Mouse (Mus musculus) urinary bladder, adult 2 months (tissue): ENCODE measurements at regions not wholly inside any gene's neighbourhood (a gene's known extent, or its start where the extent isn't known, plus 50 kb on each side); places are given as distances from the start of the nearest gene placed in this dataset.

Source experiments
- DNase-seq: peaks from one replicate; pipeline ENCODE4 v3.0.0; 2022; ENCODE audit warnings: low spot score

DNA sequence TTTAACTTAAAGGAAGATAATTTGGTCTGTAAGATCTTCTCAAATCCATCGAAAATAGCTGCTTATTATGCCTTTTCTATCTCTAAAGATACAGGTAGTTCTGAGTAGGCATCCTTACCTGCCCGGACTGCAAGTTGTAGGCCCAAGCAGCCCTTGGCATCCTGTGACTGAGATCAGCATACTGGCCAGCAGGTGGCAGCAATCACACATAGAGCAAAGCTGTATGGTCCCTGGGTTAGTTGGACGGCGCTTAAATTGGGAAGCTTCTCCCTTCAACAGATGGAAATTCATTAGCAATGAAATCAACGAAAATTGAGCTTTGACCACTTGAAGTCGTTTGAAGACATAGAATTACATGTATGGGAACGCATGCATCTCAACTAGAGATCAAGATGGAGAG, 61.0 kb downstream of the Ccng2 start:
- DNase-seq: peak; percentile 40

DNA sequence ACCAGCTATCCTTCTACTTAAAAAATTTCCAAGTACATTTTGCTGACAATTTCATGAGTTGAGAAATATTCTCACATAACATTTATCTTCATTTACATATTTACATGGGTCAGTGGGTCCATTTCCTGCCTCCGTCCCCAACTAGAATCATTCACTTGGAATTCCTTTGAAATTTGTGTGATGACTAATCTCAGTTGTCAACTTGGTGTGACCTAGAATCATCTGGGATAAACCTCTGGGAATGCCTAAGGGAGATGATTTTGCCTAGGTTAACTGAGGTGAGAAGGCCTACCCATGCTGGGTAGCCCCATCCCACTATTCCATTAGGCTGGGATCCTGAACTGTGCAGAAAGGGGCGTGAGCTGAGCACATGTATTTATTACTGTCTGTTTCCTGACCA, 63.8 kb downstream of the Ccng2 start:
- no peak for DNase-seq

DNA sequence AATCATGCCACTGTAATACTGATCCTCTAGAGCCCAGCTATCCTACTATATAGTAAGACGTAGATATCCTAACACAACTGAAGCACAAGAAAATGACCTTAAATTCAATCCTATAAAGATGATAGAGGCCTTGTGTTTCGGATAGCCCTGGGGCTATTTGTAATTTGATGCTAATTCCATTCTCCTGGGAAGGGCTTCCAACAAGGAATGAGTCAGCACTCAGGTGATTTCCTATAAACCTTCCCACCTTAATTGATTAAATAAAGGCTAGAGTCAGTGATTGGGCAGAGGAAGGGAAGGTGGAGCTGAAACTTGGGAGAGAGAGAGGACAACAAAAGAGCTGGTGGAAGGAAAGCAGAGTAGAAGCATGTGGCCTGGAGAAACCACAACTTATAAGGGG, 86.0 kb downstream of the Ccng2 start:
- no peak for DNase-seq
